Mouse (Mus musculus) testis, adult 2 months (tissue): ENCODE results near the gene Ano10.

Source experiments
- CTCF ChIP-seq: fragments of 200-500 bp; IDR thresholded peaks from 2 replicates; pipeline ENCODE4 v1.5.1; 2012; ENCODE audit warnings: low read depth, mild to moderate bottlenecking, inconsistent platforms, low read length, moderate library complexity; ENCODE audit not compliant: control insufficient read depth, insufficient read depth, insufficient replicate concordance
- POLR2A ChIP-seq: fragments of 200-500 bp; IDR thresholded peaks from 2 replicates; pipeline ENCODE4 v1.6.1; 2012; ENCODE audit warnings: low read depth, mild to moderate bottlenecking, inconsistent platforms, low read length, moderate library complexity; ENCODE audit not compliant: control insufficient read depth

DNA sequence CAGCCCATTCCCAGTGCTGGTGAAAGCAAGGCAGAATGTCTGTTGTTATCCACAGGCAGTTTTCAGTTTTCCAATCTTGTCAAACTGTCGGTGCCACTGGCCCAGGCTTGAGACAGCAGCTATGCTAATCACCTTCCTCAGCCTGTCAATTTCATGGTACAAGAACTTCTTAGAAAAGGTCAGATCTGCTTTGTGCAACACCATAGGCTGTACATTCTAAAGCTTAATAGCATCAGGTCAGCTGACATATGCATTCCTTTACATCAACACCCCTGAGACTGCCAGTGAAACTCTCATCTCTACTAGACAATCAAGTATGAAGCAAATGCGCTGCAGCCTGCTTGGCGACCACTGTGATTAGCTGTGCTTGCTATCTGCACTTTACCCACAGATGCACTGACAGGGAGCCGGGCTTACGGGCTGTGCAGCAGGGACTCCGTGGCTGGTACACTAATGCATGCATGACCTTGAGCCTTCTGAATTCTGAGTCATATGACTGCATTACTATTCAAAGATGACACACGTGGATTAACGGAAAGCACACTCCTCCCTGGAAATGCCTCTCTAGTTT is 53.5 kb downstream of the Ano10 start:
- TF ChIP-seq CTCF, result no peak
- no peak for TF ChIP-seq POLR2A
